Mouse (Mus musculus): ENCODE results near the gene Fcrlb. TPM values are rescaled to one million over a fixed set of nuclear protein-coding genes. Genes with fewer than 3 reads are reported as not detected.

Gene Fcrlb
- total and polyA plus RNA-seq, 2 experiments from 2014 or later: 0.68 to 1.4 TPM

- peaks cover 3% of the 10 kb centered on the region; the same call in 1 of the 2 replicates for H3K27me3 ChIP-seq (ENCODE audit: insufficient read depth, low read length)
- ATAC-seq: peak; percentile 73
- DNase-seq (ENCODE audit: low spot score): peak; percentile 64
- no peaks in the 10 kb centered on the region for H3K9me3 ChIP-seq (ENCODE audit: low read length)
- H3K4me3 ChIP-seq (ENCODE audit: low read length): peak overlapping the region; percentile 56
- peak overlapping the region; percentile 61 for H3K9ac ChIP-seq (replicated peaks; ENCODE audit: low read length)
- peaks cover 3% of the 10 kb centered on the region; the same call in 1 of the 2 replicates for H3K4me1 ChIP-seq (ENCODE audit: insufficient read depth, low read length)
- TF ChIP-seq CTCF (IDR thresholded peaks at IDR 0.05; ENCODE audit: low read depth): no peak
- WGBS: under 1% methylated on average over 69 of the region's 71 CpGs
- H3K36me3 ChIP-seq (ENCODE audit: insufficient read depth, low read length): no peaks in the 10 kb centered on the region
- H3K27ac ChIP-seq: no peak overlapping the region
- peak overlapping the region; percentile 86 for H3K4me2 ChIP-seq (ENCODE audit: low read depth, low read length)
Measured at GRCm38 (mm10) chr1:170907456-170908191, 5.1 kb downstream of the Fcrlb start.

DNA sequence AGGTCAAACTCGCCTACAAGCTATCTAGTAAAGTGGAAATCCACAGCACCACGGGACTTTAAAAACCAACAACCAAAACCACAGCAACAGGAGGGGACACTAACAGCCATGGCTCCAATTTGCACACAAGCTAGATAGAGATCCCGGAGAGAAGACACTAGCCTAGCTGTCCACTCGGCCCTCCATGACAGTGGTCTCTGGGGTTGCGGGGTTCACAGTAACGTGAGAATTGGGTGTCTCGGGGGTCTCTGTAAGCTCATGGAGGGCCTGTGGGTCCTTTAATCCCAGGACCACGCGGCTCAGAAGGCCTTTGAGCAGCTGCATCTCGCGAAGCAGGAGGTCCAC lies 5.7 kb downstream of the Fcrlb start:
- TF ChIP-seq CTCF (IDR thresholded peaks at IDR 0.05; ENCODE audit: low read depth): no peak
- 19% methylated on average over 11 of the region's 11 CpGs for WGBS
- ATAC-seq (no peak), DNase-seq (ENCODE audit: low spot score) (peak; percentile 2)
- Histone ChIP-seq H3K36me3 (ENCODE audit: insufficient read depth, low read length) (no peaks in the 10 kb centered on the region), H3K27ac (no peak overlapping the region), H3K4me3 (ENCODE audit: low read length) (peak overlapping the region; percentile 56), H3K4me1 (ENCODE audit: insufficient read depth, low read length) (peaks cover 3% of the 10 kb centered on the region; the same call in 1 of the 2 replicates), H3K9me3 (ENCODE audit: low read length) (no peaks in the 10 kb centered on the region), H3K9ac (replicated peaks; ENCODE audit: low read length) (peak overlapping the region; percentile 61), H3K27me3 (ENCODE audit: insufficient read depth, low read length) (peaks cover 3% of the 10 kb centered on the region; the same call in 1 of the 2 replicates), H3K4me2 (ENCODE audit: low read depth, low read length) (peak overlapping the region; percentile 86)

DNA sequence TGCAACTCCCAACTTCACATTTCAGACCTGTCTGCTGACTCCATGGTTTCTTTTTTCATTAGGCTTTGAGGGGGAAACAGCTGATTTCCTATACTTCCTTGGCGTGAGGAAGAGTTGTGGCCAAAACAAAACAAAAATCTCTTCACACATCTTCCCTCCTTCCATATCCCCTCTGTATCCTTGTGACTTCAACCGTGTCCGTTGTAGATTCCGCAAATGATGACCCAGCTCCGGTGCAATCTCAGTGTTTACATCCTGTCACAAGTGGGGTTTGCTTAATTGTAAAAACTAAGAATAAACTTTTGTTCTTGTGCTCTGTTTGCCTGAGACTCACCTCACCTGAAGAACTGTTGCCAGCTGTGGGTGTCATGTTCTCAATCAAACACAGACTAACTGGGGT lies 9.3 kb downstream of the Fcrlb start:
- H3K36me3 ChIP-seq (ENCODE audit: insufficient read depth, low read length): no peaks in the 10 kb centered on the region
- H3K9me3 ChIP-seq (ENCODE audit: low read length): no peaks in the 10 kb centered on the region
- H3K4me2 ChIP-seq (ENCODE audit: low read depth, low read length): no peak overlapping the region
- no peak overlapping the region for H3K9ac ChIP-seq (replicated peaks; ENCODE audit: low read length)
- ATAC-seq: no peak
- peaks cover 1% of the 10 kb centered on the region; the same call in 1 of the 2 replicates for H3K4me1 ChIP-seq (ENCODE audit: insufficient read depth, low read length)
- H3K27ac ChIP-seq: no peak overlapping the region
- peaks cover 3% of the 10 kb centered on the region; the same call in 1 of the 2 replicates for H3K27me3 ChIP-seq (ENCODE audit: insufficient read depth, low read length)
- no peak overlapping the region for H3K4me3 ChIP-seq (ENCODE audit: low read length)
- WGBS: 82% methylated on average over 5 of the region's 5 CpGs
- no peak for DNase-seq (ENCODE audit: low spot score)
- TF ChIP-seq CTCF (IDR thresholded peaks at IDR 0.05; ENCODE audit: low read depth): no peak

DNA sequence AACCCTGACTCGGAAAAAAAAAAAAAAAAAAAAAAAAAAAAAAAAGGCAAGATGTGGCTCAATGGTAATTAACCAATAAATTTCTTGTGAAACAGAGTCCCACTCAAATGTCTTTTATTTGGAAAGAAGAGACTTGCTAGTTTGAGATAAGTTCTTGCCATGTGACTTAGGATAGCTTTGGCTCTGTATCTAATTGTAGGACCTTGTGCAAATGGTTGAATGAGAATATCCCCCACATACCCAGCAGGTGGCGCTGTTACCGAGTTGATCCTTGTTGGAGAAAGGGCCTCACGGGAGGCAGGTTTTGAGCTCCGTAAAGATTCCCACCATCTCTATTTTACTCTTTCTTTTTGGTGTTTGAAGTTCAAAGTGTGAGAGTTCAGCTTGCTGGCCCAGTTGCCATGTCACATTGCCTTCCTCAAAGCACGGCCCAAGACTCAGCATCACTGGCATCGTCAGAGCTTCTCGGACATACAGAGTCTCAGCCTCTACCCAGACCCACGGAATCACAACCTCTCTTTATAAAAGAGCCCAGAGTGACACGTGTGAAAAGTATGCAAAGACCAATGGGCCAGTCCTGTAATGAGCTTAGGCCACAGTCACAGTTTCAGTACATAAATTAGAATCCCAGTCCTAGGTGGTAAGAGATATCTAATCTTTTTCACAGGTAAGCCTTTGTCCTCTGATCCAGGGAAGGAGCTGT lies 11.1 kb downstream of the Fcrlb start:
- Histone ChIP-seq H3K4me3 (ENCODE audit: low read length) (no peak overlapping the region), H3K27ac (no peak overlapping the region), H3K36me3 (ENCODE audit: insufficient read depth, low read length) (no peaks in the 10 kb centered on the region), H3K27me3 (ENCODE audit: insufficient read depth, low read length) (peaks cover 3% of the 10 kb centered on the region; the same call in 1 of the 2 replicates), H3K4me1 (ENCODE audit: insufficient read depth, low read length) (no peaks in the 10 kb centered on the region), H3K9me3 (ENCODE audit: low read length) (no peaks in the 10 kb centered on the region), H3K4me2 (ENCODE audit: low read depth, low read length) (peak overlapping the region; percentile 25; the same call in 1 of the 2 replicates), H3K9ac (replicated peaks; ENCODE audit: low read length) (no peak overlapping the region)
- WGBS: 28% methylated on average over 10 of the region's 10 CpGs
- peak; percentile 92 for DNase-seq (ENCODE audit: low spot score)
- TF ChIP-seq CTCF (IDR thresholded peaks at IDR 0.05; ENCODE audit: low read depth): peak; percentile 85
- ATAC-seq: peak; percentile 67

DNA sequence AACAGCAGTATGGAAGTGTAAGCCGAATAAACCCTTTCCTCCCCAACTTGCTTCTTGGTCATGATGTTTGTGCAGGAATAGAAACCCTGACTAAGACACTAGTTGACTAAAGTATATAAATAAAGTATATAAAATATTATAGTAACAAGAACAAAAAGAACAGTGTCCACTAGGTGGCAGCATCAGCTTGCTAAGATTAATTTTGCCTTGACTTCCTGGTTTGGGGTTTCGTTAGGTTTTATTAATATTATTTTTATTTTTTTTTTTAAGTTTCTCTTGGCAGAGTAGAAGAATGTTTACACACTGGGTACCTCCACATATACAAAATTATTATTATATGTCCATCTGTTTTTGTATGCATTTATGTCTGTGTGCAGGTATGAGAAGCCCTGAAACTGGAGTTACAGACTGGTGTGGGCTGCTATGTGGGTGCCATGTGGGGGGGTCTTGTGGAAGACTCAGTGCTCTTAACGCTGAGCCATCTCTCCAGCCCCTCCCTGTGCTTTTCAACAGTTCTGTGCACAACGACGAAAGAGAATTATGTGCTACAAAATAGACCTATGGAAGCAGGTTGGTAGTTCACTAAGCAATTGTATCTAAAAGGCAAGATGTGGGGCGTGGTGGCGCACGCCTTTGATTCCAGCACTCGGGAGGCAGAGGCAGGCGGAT lies 11.8 kb downstream of the Fcrlb start:
- no peaks in the 10 kb centered on the region for H3K9me3 ChIP-seq (ENCODE audit: low read length)
- H3K9ac ChIP-seq (replicated peaks; ENCODE audit: low read length): no peak overlapping the region
- H3K36me3 ChIP-seq (ENCODE audit: insufficient read depth, low read length): no peaks in the 10 kb centered on the region
- 34% methylated on average over 10 of the region's 10 CpGs for WGBS
- no peak overlapping the region for H3K4me3 ChIP-seq (ENCODE audit: low read length)
- H3K27ac ChIP-seq: no peak overlapping the region
- H3K4me2 ChIP-seq (ENCODE audit: low read depth, low read length): peak overlapping the region; percentile 11; the same call in 1 of the 2 replicates
- DNase-seq (ENCODE audit: low spot score) (peak; percentile 84), ATAC-seq (peak; percentile 54; the same call in 1 of the 2 replicates)
- peak; percentile 62 for TF ChIP-seq CTCF (IDR thresholded peaks at IDR 0.05; ENCODE audit: low read depth)
- no peaks in the 10 kb centered on the region for H3K4me1 ChIP-seq (ENCODE audit: insufficient read depth, low read length)
- H3K27me3 ChIP-seq (ENCODE audit: insufficient read depth, low read length): peaks cover 3% of the 10 kb centered on the region; the same call in 1 of the 2 replicates

DNA sequence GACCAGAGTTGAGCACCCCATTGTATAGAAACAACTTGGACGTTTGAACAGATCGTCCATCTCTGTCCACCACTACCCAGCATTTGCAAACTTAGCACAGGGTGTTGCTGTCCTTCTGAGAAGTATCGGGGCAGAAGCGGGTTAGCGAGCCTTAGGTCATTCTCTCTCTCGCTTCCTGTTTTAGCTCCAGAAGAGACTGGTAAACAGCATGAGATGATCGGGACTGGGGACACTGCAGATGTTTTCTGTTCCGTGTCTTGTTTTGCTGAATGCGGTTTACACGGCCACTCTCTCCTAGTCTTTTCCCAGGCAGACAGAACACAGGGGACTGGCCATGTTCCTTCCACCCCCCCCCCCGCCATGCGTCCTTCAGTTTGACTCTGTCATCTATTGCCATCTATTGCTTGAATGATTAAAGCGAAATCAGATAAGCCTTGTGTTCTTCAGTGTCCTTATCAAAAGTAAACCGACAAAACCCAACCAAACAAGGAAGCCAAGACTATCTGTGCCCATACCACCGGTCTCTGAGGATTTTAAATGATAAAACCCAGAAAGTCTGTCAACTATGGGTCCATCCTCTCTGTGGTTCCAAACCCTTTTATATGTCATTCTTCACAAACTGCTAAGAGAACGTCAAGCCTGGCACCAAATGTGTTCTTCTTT lies 14.2 kb downstream of the Fcrlb start:
- Histone ChIP-seq H3K4me1 (ENCODE audit: insufficient read depth, low read length) (no peaks in the 10 kb centered on the region), H3K27me3 (ENCODE audit: insufficient read depth, low read length) (no peaks in the 10 kb centered on the region)
- WGBS: 76% methylated on average over 16 of the region's 16 CpGs

More for the DNA sequence above, 14.2 kb downstream of the Fcrlb start:
- Histone ChIP-seq H3K27ac (no peak overlapping the region), H3K4me3 (ENCODE audit: low read length) (no peak overlapping the region), H3K9ac (replicated peaks; ENCODE audit: low read length) (no peak overlapping the region), H3K36me3 (ENCODE audit: insufficient read depth, low read length) (no peaks in the 10 kb centered on the region), H3K9me3 (ENCODE audit: low read length) (no peaks in the 10 kb centered on the region), H3K4me2 (ENCODE audit: low read depth, low read length) (no peak overlapping the region)
- DNase-seq (ENCODE audit: low spot score): no peak
- ATAC-seq: no peak
- no peak for TF ChIP-seq CTCF (IDR thresholded peaks at IDR 0.05; ENCODE audit: low read depth)
